In genomic region chr15:57508242-57509184, GRCm38 (mm10) we compare ENCODE assay signal across 9 mouse cellular contexts. TPM values are rescaled to one million over a fixed set of nuclear protein-coding genes. Genes with fewer than 3 reads are reported as not detected.
A peak's percentile ranks its signal among the peaks of the same experiment; 100 is the strongest.
DNase-seq lines count a peak whose midpoint lies in the region; ATAC-seq lines count a peak whose summit lies in the region.
"Had no signal": no experiment of that assay in that cellular context is flagged by ENCODE, and none has a peak within 500 bp of the region (broad histone marks: within the 10 kb centered on the region; RNA-seq: fewer than 3 reads in every experiment).

No protein-coding gene starts in this region.

- H3K4me2 ChIP-seq in intestine, embryonic 15.5 days (replicated peaks), result no peak overlapping the region

- no peak overlapping the region for H3K27ac ChIP-seq in intestine, embryonic 15.5 days
- no peak overlapping the region for H3K27ac ChIP-seq in midbrain, embryonic 10.5 days (replicated peaks)

- H3K36me3 ChIP-seq in intestine, embryonic 15.5 days, result no peaks in the 10 kb centered on the region
- H3K36me3 ChIP-seq in midbrain, embryonic 10.5 days, result no peaks in the 10 kb centered on the region

- 57% methylated on average over 11 of the region's 11 CpGs for WGBS in intestine, embryonic 15.5 days
- 67% methylated on average over 11 of the region's 11 CpGs for WGBS in midbrain, embryonic 10.5 days

- no peaks in the 10 kb centered on the region for H3K9me3 ChIP-seq in intestine, embryonic 15.5 days
- H3K9me3 ChIP-seq in midbrain, embryonic 10.5 days (replicated peaks), result no peaks in the 10 kb centered on the region

- no peak overlapping the region for H3K4me3 ChIP-seq in intestine, embryonic 15.5 days (replicated peaks)
- no peak overlapping the region for H3K4me3 ChIP-seq in midbrain, embryonic 10.5 days

- ATAC-seq in intestine, embryonic 15.5 days, result peak; percentile 75
- ATAC-seq in erythroid progenitor cell, adult 5-6 weeks (replicated peaks; ENCODE audit: low FRiP score, poor library complexity, severe bottlenecking), result no peak

- DNase-seq in adrenal gland, adult 18-20 months (ENCODE audit: low spot score in 2 of 2), result peak; percentile 72 to 75
- DNase-seq in cerebellum, postnatal 36 days, result peak; percentile 80 to 81
- peak; percentile 74 for DNase-seq in gastrocnemius, adult 18-20 months (ENCODE audit: low spot score)
- DNase-seq in left cerebral cortex, adult 8-10 months (ENCODE audit: low spot score in 2 of 2), result peak; percentile 12 to 63
- DNase-seq in midbrain, embryonic 10.5 days (ENCODE audit: low spot score), result peak; percentile 80
- peak; percentile 45 for DNase-seq in skeletal muscle tissue, adult 2 months (ENCODE audit: low read depth, low spot score)

- no peak overlapping the region for H3K9ac ChIP-seq in intestine, embryonic 15.5 days

- no peaks in the 10 kb centered on the region for H3K27me3 ChIP-seq in intestine, embryonic 15.5 days (replicated peaks)
- H3K27me3 ChIP-seq in midbrain, embryonic 10.5 days (ENCODE audit: low read depth, poor library complexity, severe bottlenecking), result no peaks in the 10 kb centered on the region; the same call in 1 of the 2 replicates

- no peaks in the 10 kb centered on the region for H3K4me1 ChIP-seq in intestine, embryonic 15.5 days (replicated peaks)
- H3K4me1 ChIP-seq in midbrain, embryonic 10.5 days, result peaks cover 24% of the 10 kb centered on the region

RNA-seq across cellular contexts. Expression of gene Slc22a22, which starts 31.1 kb away (rescaled TPM):
- not detected for total RNA-seq in adrenal gland, adult 18-20 months (2021)
- not detected for total RNA-seq in gastrocnemius, adult 18-20 months (2021)
- polyA plus RNA-seq in intestine, embryonic 15.5 days (2015; fragmentation: Nextera tagmentation; extraction: Ambion mirVana), result not detected in 2 replicates
- not detected for total RNA-seq in left cerebral cortex, adult 8-10 months (2022)
- not detected in 2 replicates for polyA plus RNA-seq in midbrain, embryonic 10.5 days (2016; fragmentation: Nextera tagmentation; extraction: Ambion mirVana)
- total RNA-seq in erythroid progenitor cell, adult 5-6 weeks (2015; ENCODE audit: low replicate concordance), result not detected in 2 replicates
- not detected in 2 replicates for total RNA-seq in erythroid progenitor cell, adult 5-6 weeks (2017; ENCODE audit: low replicate concordance)
- total RNA-seq: neutrophil, adult 5-6 weeks had no signal
